Mouse (Mus musculus) left cerebral cortex, adult 2 months (tissue): ENCODE data around the gene Dhh. TPM values are rescaled to one million over a fixed set of nuclear protein-coding genes. Genes with fewer than 3 reads are reported as not detected.

ENCODE experiments used
- DNase-seq, 2 experiments: peaks; one replicate each; pipeline ENCODE4 v3.0.0; 2021 to 2022; ENCODE audit warnings: low spot score in 2 of 2, mixed read lengths in 1 of 2; ENCODE audit errors: extremely low spot score in 1 of 2
- H3K27ac ChIP-seq: fragments of 200-600 bp; 2 replicates; pipeline ENCODE4 v1.8.1; 2022
- H3K4me3 ChIP-seq: fragments of 200-600 bp; 2 replicates; pipeline ENCODE4 v1.8.1; 2022
- CTCF ChIP-seq: fragments of 200-600 bp; IDR thresholded peaks from 2 replicates; pipeline ENCODE4 v1.8.1; 2022; ENCODE audit warnings: antibody characterized with exemption, mild to moderate bottlenecking, moderate library complexity
- intact Hi-C: fragments of 180-260 bp; cut with DNase I; formaldehyde crosslinking; loops from one replicate; pipeline ENCODE4 v1.15.1; 2025
- total RNA-seq, 2 experiments: library from RNA; stranded (reverse); gene quantifications; 2 replicates each; pipeline ENCODE4 v1.2.3; 2021

Gene Dhh
- total RNA-seq, 2 experiments from 2014 or later, result 0.28 TPM; not detected in 1

DNA sequence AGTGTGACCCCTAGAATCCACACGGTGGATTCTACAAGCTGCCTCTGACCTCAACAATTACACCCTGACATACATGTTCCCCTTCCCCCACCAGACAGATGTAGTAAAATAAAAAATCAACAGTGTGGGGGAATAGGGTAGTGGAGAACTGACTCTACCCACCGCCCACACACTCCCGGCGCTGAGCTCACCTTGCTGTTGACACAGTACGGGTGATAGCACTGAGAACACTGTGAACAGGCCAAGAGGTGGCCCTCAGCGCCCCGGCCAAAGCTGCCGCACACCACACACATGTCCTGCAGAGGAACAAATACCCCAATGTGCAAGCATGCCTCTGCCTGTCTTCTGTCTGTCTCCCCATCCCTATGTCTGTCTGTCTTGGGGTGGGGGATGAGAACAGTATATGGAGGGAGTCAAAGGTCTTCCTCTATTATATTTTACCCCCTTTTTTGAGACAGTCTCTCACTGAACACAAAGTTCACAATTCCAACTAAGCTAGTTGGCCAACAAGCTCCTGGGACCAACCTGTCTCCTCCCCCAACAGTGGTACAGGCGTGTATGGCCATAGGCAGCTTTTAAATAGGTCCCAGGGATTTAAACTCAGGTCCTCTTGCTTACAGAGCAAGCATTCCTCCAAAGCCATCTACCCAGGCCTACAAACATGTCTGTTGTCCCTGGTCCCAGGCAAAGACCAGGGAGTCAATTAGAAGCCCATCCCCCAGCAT lies 38.9 kb downstream of the Dhh start:
- Histone ChIP-seq H3K4me3 (no peak overlapping the region), H3K27ac (no peak overlapping the region)
- no peak for TF ChIP-seq CTCF
- intact Hi-C loops, result no loop called here
- DNase-seq, result no peak

DNA sequence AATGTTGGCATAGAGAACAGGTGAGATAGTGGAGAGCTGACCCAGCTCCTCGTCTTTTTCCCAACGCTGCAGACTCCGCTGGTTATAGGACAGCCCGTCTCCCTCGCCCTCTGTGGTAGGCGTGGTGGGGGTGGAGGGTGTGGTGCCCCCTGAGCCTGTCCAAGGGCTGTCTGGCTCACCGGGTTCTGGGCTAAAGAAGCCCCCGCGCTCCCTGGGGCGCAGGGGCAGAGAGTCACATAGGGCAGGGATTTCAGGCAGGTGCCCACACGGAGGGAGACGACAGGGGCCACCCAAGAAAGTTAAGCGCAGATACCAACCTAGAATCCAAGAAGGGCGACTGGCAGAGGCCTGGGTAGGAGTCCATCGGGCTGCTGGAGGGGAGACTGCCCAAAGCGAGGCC lies 44.1 kb downstream of the Dhh start:
- no peak for DNase-seq
- Histone ChIP-seq H3K27ac (no peak overlapping the region), H3K4me3 (no peak overlapping the region)
- no peak for TF ChIP-seq CTCF
- intact Hi-C loops, result no loop called here

DNA sequence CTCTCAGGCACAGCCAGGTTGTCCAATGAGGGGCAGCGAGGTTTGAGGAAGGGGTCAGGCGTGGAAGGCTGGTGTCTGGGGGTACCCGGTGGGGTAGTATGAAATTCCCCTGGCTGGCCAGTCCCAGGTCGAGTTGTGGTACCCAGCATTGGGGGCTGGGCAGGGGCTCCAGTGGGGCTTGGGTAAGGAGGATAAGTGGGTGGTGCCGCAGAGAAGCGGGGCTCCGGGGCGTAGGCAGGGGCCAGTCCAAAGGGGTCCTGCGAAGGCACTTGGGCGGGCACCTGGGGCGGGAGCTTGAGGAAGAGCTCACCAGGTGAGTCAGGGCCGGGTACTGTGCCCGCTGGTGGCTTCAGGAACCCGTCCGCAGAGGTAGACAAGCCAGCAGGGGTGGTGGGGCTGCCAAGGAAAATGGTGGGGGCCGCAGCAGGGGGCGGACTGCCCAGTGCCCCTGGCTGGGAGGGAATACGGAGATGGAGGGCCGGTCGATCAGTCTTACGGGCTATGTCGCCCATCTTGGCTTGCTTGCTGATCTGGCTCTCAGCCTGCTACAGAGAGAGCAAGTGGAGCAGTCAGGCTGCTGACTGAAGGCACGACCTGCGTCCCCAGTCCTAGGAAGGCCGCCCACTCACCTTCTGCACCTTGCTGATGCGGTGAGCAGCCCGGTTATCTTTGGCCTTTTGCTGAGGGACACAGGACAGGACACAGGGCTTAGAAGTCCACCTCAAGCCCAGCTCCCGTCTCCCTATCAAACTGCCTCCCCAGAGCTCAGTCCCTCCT lies 45.0 kb downstream of the Dhh start:
- H3K4me3 ChIP-seq, result no peak overlapping the region
- H3K27ac ChIP-seq, result no peak overlapping the region

DNA sequence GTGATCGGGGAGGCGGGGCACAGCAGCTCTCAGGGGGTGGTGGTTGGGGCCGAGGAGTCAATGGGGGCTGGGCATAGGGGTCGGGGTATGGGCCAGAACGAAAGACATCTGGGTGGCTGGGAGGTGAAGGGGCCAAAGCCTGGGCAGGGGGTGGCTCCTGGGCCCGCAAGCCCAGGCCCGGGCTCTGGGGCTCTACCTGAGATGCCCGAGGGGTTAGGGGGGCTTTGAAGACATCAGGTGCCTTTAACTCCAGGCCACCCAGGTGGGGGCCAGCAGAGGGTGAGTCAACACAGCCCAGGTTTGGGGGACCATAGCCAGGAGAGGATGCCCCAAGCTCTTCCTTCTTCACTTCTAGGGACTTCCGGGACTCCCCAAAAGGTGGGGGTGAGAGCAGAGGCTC lies 45.6 kb downstream of the Dhh start:
- intact Hi-C loops, result no loop called here
- H3K27ac ChIP-seq, result no peak overlapping the region
- DNase-seq, result no peak
- H3K4me3 ChIP-seq, result no peak overlapping the region
- no peak for TF ChIP-seq CTCF

More for the DNA sequence above, 45.0 kb downstream of the Dhh start:
- intact Hi-C loops, result no loop called here
- no peak for DNase-seq
- TF ChIP-seq CTCF, result no peak

DNA sequence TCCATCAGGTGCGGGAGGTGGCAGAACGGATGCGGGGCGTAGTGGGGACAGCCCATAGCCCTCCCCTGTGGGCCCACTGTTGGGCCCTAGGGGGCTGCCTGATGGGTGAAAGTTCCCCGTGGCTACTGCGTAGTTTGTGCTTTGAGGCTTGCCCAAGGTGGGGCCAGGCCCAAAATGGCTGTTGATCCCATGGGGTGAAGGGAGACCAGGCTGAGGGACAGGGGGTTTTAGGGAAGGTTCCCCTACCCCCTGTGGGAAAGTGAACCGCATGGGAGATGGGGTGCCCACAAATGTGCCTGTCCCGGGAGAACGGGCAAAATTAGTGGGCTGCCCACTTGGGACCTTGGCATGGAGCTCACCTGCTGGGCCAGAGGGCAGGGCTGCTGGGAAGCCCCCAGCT lies 46.3 kb downstream of the Dhh start:
- H3K4me3 ChIP-seq, result no peak overlapping the region
- no peak overlapping the region for H3K27ac ChIP-seq
- no peak for DNase-seq
- TF ChIP-seq CTCF, result no peak
- intact Hi-C loops, result no loop called here

DNA sequence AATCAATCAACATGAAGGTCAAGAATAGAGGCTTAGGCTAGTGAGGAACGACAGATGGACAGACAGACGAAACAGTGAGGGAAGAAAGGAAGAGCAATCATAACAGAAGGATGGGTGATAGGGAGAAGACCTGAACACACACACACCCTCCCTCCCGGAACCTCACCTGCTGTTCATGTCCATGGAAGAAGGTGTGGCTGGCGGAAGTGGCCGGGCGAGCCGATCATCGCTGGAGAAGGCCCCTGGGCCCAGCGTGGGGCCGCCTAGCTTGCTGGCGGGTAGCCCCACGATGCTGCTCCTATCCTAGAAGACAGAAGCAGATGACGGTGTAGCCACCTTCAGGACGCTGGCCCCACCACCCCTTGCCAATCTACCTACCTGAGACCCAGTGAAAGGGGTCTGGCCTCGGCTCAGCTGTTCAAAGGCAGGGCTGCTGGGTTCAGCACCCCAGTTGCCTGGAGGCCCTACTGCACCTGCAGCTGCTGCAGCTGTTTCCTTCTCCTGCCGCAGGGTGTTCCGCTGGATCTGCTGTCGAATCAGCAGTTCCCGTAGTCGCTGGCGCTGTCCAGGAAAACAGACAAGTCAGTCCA lies 47.0 kb downstream of the Dhh start:
- Histone ChIP-seq H3K27ac (no peak overlapping the region), H3K4me3 (no peak overlapping the region)
- no peak for DNase-seq
- no peak for TF ChIP-seq CTCF
- intact Hi-C loops, result no loop called here

DNA sequence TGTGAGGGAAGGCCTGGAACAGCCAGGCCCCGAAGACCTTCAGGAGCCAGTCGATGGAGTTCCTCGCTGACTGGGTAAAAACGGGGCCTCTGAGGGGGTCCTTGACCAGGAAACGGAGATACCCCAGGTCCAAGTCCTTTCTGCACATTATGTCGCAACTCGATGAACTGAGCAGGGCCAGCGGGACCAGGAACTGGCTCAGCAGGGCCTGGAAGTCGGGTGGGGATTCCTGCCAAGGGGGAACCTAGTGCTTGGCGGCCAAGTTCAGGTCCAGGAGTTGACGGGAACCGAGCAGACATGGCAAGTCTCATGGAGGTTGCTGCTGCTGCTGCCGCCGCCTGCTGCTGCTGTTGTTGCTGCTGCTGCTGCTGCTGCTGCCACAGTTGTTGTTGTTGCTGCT lies 47.7 kb downstream of the Dhh start:
- intact Hi-C loops, result no loop called here
- no peak overlapping the region for H3K4me3 ChIP-seq

DNA sequence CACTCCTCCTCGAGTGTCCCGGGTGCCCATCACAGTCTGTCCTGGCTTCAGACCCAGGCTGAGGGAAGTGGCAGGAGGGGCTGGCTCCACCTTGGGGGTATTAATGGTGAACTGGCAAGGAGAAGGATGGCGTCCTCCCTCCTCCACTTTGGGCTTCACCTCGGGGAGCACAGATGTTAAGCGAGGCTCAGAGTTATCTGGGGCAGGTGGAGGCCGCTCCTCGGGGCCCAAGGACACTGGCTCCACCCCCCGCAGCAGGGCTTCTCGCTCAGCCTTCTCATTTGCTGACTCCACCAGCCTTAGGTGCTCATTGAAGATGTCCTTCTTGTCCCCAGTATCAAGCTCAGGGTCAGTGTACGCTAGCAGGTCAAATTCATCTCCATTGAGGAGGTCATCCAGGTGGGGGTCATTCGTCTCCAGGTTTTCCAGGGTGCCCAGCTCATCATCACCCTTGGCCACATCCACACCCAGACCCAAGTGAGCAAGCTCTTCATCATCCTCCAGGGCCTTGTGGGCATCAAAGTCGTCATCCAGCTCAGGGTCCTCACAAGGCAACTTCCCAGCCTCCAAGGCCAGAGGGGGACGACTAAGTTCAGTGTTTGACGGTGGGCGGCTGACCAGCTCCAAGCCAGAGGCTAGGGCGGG lies 48.3 kb downstream of the Dhh start:
- intact Hi-C loops, result no loop called here
- H3K27ac ChIP-seq, result no peak overlapping the region
- H3K4me3 ChIP-seq, result no peak overlapping the region
- no peak for DNase-seq
- no peak for TF ChIP-seq CTCF

More for the DNA sequence above, 47.7 kb downstream of the Dhh start:
- TF ChIP-seq CTCF, result no peak
- DNase-seq, result no peak
- no peak overlapping the region for H3K27ac ChIP-seq

DNA sequence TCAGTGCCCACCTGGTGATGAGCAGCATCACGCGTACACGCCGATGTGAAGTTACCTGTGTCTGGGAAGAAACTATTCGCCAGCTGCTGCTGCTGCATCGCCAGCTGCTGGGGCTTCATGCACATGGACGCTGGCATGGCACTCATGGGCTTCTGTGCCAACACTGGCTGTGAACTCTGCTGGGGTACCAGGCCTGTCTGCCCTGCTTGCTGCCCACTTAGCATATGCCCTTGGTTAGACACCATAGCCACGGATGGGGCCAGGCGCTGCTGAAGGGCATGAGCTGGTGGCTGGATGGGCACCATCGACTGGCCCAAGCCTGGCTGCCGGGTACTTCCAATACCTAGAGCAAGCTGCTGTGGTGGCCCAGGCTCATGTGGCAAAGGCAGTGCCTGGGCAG lies 49.2 kb downstream of the Dhh start:
- H3K4me3 ChIP-seq, result no peak overlapping the region
- no peak for TF ChIP-seq CTCF
- H3K27ac ChIP-seq, result no peak overlapping the region
- DNase-seq, result no peak
- intact Hi-C loops, result no loop called here

DNA sequence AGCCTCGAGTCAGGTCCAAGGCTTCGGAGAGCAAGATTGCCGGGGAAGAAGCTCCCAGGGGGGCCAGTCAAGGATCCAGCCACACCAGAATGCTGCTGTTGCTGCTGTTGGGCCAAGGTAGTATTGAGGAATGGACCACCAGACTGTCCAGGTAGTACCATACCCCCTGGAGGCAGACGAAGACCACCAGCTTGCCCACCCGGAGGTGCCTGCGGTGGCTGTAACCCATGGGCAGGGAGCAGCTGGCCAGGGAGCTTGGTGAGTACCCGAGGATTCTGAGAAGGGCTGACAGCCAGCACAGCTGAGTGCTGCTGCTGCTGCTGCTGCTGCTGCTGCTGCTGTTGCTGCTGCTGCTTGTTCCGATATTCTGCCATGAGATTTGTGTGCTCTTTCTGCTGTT lies 52.2 kb downstream of the Dhh start:
- intact Hi-C loops, result no loop called here
- TF ChIP-seq CTCF, result no peak
- no peak for DNase-seq
- H3K27ac ChIP-seq, result no peak overlapping the region
- H3K4me3 ChIP-seq, result no peak overlapping the region

DNA sequence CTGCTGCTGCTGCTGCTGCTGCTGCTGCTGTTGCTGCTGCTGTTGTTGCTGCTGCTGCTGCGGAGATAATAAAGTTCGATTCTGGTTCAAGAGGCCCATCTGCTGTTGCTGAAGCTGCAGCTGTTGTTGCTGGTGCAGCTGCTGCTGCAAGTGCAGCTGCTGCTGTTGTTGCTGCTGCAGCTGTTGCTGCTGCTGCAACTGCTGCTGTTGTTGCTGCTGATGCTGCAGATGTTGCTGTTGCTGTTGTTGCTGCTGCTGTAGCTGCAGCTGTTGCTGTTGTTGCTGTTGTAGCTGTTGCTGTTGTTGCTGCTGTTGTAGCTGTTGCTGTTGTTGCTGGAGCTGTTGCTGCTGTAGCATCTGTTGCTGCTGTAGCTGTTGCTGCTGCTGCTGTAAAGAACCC lies 53.2 kb downstream of the Dhh start:
- Histone ChIP-seq H3K4me3 (no peak overlapping the region), H3K27ac (no peak overlapping the region)
- no peak for DNase-seq
- no peak for TF ChIP-seq CTCF
- intact Hi-C loops, result no loop called here
